Mouse (Mus musculus) layer of hippocampus, postnatal 25 days (tissue): ENCODE measurements at regions not wholly inside any gene's neighbourhood (a gene's known extent, or its start where the extent isn't known, plus 50 kb on each side); places are given as distances from the start of the nearest gene placed in this dataset.
A peak's percentile ranks its signal among the peaks of the same experiment; 100 is the strongest.

ENCODE experiments used
- DNase-seq, 2 experiments: peaks; one replicate each; pipeline ENCODE4 v3.0.0; 2022; ENCODE audit warnings: mixed read lengths in 2 of 2, low spot score in 1 of 2; ENCODE audit errors: extremely low spot score in 1 of 2

DNA sequence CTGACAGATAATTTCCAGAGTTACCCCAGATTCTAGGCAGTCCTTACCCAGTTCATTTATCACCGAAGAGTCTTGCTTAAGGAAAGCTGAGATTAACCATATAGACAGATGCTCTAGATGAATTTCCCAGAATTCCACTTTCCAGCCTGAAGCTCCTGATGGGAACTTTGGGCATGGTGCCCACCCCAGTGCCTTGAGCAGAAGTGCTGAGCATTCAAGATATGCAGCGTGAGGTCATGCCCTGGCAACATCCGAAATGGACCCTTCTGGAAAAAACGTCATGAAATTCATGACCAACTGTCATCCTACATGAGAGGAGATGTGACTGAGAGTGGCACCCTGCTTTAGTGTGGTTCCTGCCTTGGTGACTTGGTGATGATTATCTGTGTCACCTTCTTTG is 629.9 kb upstream of the Sall1 start:
- DNase-seq = no peak

DNA sequence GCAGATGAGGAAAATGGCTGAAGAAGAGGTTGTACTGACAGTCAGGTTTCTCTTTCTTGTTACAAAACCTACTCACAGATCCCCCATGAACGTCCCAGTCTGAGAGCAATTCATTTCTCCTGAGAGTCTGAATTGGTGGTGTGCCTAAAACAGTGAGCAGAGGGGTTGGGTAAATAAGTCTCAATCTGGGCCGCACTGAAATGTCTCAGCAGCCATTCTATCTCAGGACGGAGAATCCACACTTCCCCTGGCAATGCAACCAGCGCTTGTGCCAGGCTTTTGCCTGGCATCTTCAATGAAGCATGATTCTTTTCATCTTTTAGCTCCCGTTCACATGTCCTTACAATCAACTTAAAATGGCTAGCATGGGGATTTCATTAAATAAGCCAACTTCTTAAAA is 628.7 kb upstream of the Sall1 start:
- DNase-seq = no peak

DNA sequence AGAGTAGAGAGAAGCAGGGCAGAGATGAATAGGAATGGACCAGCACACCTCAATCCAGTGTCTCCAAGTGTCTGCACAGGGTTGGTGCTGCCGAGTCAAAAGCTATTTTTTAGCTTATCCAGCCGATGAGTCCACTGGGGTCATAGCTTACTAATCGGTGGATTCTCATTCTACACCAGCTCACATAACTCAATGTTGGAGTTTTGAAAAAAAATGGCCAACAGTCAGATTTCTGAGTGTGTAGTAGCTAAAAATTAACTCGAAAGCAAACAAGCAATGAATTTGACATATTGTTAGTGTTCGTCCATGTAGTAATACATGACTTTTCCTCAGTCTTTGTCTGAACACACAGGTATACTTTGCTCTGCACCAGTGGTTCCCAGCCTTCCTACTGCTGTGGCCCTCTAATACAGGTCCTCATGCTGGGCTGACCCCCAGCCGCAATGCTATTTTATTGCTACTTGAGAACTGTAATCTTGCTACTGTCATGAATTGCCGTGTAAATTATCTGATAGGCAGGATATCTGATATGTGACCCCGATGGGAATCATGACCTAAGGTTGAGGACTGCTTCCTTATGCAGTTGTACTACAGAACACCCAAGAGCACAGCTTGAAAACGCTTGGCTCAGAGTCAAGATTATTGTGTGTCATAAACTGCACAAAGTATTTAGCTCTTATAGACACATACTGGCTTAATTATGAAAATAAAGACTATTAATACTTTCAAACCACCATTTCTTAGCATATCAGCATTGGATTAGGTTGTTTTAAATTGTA is 621.1 kb upstream of the Sall1 start:
- DNase-seq = no peak

DNA sequence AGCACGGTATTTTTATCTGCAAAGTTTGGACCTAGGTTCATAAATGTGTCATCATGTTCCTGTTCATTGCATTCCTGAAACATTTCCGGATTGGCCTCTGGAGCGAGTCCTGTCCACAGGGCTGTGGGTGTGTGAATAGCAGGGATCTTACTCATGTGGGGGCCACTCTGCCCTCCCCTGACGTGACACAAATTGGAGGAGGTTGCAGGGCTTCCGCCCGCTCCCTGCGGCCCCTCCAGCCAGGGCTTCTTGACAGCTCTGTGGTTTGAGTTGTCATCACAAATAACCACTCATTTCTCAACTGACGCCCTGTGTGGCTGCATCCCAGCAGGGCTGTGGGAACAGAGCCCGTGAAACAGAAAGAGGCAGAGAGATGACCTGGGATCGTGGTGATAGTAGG is 619.9 kb upstream of the Sall1 start:
- DNase-seq = no peak

DNA sequence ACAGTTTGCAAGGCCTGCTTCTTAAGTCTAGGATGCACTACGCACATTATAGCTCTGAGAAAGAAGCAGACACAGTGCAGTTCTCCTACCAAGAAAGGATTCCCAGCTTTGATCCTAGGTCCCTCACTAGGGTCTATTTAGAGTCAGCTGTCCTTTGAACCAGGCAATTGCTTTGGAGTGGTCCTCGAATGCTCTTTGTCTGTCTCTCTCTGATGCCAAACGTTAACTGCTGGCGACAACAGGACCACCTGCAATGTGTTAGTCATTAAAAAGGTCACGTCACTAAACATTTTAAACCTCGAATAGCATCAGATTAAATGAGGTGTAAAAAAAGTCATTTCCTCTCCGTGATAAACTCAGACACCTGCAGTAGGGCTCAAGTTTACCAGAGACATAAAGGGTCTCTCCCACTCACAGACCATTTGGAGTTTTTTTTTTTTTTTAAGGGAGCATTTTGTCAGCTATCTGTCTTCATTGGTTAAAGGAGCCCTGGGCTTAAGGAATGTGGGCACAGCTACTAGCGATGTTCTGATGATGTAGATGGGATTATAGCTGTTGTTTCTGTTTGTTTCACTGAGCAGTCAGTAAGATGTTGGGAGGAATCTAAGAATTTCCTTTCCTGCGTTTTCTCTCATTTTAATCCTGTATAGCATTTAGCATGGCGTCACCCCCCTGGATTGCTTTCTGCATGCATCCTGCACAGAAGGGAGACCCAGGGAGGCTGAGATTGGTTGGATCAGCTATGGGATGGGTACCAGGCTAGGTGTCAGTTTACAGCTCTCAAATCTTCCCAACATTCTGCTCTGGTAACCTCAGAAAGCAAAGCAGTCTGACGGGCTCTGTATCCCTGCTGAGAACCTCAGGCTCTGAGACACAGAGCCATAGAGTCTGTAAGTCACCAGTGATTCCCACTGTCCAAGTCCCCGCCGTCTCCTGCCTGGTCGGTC is 615.3 kb upstream of the Sall1 start:
- no peak for DNase-seq

DNA sequence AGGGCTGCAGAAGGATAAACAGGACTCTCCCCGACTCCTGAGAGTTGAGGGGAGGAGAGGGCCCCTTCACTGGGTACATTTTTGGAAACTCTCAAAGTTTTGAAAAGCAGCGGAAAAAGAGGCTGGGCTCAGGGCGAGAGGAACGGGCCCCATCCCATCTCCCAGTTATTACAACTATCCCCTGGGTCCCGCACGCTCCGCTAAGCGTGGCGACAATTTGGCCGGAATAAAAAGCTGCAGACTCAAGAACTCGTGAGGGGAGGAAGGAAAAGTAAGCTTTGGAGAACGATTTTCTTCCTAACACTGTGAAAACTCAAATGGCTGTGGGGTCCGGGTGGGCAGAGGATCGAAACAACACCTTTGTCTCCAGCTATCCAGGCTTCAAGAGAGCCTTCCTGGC is 611.4 kb upstream of the Sall1 start:
- DNase-seq = no peak

DNA sequence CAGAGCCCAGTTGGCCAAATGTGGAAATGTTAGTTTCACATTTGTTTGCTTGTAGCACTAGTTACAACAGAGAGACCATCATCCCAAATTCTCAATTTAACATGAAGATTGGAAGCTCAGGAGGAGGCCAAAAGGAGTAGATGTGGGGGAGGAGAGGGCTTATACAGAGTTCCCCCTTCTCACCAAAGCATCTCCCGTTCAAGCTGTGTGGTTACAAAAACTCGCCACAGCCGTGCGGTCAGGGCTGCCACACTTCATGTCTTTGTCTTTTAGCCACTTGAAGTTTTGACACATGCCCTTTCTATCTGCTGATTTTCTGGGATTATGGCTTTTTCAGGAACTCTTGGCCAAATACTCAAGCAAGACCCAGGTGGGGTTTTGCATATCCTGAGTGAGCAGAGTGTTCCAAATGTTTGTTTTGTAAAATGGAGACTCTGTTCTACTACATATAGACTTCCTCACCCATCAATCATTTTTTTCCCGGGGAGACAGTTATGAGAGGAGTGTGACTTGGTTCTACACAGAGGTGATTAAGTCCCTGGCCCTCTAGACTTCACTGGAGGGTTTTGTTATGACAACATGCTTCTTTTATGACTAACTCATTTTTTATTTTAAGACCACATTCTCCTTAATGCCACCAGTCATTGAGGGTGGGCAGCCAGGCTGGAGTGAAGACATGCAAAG is 605.4 kb upstream of the Sall1 start:
- no peak for DNase-seq

DNA sequence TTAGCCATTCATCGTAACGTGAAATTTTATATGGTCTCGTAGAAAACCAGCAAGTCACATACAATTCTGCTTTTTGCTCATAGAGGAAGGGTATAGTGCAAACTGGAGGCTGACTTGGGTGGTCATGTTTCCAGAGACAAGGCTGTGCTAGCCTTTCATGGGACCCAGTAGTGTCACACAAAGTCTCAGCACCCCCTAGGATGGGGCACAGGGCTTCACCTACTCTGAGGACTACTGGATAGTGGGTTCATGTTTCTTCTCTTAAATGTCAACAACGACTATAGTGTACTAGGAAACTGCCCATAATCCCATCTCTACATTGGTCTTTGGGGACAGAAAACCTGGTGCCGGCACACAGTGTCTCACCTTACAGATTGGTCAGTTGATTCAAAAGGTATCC is 603.0 kb upstream of the Sall1 start:
- no peak for DNase-seq

DNA sequence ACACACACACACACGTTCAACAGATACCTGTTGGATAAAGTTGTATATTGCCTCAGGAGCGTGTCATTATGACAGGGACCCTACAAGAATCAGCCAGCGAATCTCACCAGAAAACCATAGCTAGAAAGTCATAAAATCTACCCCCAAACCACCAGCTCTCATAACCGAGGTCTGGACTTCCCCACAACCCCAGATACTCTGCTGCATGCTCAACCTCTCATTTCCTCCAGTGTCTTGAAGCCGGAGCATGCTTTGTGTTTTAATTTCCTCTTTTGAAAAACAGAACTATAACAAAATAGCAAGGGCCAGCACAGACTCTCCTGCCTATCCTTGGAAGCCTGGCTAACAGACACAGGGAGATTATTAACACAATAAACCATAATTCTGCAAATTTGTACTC is 597.4 kb upstream of the Sall1 start:
- no peak for DNase-seq

DNA sequence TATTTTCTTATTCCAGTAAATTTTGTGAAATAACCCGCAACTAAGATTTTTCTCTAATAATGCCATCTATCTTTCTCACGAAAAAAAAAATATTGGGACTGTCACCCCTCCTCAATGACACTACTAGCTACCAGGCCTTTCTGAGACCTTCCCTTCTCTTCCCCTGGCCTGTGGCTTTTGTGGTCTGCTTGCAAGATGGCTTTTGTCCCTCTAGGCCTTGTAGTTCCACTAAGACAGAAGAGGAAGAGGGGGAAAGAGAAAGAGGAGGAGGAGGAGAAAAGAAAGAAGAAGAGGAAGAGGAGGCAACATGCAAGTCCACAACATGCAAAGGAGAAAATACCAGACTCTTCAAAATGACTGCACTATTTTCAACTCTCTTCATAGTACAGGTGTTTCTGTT is 590.9 kb upstream of the Sall1 start:
- DNase-seq = no peak

DNA sequence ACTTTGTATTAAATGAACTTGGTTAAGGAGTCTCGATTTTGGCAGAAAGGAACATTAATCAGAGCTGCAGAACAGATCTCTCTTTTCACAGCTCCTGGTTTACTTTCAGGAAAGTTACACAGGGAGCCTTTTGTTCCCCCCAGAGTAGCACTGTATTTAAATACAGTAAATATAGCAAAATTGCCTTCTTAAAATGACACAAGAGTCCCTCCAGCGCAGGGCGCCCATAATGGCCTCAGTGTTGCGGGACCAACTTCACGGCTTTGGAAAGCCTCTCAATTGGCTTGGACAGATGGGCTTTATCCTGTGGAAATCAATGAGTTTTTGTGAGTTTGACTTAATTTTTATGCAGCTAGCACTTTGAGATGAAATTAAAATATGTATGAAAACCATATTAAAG is 588.3 kb upstream of the Sall1 start:
- no peak for DNase-seq

DNA sequence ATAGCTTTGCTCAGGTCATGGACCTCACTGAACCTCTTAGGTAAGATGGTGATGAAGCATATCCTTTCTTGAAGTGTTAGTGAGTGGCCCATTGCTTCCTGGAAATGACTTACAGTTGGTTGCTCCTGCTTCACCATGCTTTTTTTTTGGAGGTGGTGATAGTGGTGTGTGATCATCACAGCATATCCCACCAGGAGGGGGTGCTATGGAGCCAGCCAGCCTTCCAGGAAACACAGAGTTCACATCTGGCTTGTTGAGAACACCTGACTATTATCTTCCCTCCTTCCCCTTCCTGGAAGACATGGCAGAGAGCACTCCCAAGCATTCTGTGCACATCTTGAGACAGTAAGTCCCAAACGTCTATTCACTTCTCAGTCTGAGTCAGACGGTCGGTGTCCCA is 586.6 kb upstream of the Sall1 start:
- peak in 1 of 2 experiments; percentile 5 for DNase-seq

DNA sequence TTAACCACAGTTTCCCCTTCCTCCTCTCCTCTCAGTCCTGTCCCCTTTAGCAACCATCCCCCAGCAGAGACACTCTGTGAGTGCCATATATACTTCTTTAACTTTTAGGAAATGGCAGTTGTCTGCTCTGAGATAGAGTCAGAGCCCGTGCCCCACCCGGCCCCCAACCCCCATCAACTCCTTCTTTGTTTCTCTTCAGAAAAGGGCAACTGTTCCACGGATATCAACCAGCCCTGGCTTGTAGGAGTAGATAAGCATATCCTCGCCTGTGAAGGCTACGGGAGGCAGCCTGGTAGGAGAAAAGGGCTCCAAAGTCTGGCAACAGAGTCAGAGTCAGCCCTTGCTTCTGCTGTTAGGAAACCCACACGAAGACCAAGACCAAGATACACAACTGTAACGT is 574.1 kb upstream of the Sall1 start:
- DNase-seq = no peak

DNA sequence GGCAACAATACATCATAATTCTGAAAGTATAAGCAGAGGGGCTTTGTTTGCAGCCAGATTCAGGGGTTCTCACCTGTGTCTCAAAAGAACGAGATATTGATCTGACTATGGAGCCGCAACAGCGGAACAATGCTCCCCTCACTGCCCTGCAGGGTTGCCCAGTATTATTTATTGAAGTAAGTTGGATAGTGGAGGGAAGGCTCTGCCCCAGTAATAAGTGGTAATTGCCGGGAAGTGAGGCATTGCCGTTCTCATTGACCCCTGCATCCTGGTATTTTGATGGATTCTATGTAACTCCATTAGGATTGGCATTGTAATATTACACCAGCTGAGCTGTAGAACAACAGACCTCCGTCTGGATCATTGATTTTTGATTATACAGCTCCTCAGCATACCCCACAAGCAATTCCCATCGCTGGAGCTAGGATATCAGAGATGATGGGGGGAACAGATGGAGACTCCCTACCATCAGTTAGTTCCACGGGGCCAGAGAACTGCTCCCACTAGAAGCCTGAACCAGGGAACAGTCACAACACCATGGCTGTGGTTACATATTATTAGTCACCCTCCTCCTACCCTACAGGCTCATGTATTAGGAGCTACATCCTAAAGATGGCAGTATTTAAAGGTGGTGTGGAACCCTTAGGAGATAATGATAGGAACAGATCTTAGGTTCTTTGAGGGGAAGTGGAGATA is 572.0 kb upstream of the Sall1 start:
- no peak for DNase-seq

DNA sequence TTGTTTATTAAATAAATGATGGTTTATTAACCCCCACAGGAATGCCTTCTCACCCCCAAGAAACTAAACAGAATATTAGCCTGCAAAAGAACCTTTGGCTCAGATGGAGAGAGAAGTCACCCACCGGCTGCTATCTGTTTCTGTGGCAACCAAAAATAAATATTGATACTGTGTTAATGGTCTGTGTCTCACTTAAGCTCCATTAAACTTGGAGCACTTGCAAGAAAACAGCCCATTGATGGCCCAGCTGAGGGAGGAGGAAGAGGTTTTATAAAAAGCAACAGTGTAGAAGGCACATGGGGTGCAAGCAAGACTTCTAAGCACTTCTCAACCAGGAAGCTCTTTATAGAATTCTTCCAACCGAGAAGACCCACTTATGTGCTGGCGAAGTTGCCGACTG is 565.1 kb upstream of the Sall1 start:
- DNase-seq = no peak

DNA sequence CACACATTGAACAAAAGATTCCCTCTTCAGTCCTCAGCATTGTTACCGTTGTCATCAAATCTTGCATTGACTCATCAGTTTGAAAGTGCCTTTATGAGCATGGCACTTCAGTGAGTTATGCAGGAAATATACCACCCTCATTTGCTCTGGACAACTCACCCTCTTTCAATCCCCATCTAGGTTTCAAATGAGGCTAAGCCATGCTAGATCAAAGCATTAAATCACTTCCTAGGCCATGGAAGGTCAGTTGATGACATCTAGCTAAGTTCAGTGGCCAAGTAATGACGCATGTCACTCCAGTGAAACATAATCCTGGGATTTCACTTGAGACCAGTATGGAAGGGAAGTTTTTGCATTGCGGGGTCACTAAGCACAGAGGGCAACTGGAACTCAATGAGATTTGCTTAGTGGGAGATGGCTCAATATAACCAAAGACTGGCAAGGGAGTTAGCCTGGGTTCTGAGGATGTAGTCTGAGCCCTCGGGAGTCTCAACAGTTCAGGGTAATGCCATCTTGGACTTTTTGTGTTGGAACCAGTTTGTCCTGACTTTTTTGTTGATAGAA is 562.0 kb upstream of the Sall1 start:
- DNase-seq = no peak

DNA sequence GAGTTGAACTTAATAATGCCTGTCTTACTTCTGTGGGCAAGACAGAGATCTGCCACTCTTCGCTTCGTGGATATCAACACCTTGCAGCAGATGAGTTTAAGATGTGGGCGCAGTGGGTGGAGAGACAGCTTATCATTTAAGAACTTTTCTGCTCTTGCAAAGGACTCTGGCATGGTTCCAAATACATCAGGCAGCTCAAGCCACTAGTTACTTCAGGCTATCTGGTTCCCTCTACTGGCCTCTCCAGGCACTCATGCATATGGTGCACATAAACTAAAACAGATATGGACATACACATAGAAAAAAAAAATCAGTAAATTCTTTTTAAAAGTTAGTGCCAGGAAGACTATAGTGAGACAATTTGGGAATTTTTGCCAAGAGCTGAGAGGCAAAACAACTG is 560.5 kb upstream of the Sall1 start:
- DNase-seq = no peak

DNA sequence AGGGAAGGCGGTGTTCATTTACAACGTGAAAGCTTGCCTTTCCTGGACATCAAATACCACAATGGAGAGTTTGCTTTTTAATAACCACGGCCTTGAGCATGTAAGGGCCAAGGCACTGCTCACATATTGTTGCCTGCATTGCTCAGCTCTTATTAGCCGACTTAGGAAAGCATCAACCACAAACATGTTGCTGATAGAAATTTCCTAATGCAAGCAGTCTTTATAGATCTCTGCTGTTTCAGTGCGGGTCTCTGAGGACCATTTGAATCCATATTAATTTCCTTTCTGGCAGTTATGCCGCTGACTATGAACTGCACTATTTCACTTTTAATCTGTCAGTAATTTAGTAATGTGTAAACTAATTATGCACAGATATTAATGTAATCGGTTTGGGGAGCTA is 552.4 kb upstream of the Sall1 start:
- DNase-seq = no peak

DNA sequence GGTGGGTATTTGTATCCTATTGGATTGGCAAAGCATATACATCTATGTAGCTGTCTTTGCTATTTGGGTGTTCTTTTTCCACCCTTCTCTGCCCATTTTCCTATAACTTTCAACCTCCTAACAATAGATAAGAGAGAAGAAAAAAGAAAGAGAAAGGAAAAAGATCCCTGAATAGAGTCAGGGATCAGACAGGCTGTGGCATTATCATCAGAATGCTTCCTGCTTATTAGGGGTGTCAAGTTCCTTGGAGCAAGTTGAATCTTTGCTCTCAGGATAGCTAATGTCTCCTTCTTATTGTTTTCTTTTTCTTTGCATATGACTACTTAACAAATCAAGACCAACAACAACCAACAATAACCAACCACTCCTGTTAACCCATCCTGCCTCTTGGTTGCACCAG is 539.1 kb upstream of the Sall1 start:
- no peak for DNase-seq

DNA sequence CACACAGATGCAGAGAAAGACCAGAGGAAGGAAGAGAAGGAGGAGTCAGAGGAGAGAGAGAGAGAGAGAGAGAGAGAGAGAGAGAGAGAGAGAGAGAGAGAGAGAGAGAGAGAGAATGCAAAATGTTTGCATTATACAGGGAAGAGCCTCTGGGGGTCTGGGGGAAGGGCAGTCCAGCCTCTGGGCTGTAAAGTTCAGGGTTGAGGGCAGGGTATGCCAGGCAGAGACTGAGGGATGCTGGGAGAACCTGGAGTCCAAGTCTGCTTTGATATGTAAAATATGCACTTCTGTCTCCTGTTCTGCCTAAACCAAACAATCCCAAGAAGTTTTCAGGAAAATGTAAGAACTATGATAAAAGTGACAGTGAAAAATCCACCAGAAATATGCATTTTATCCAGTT is 538.6 kb upstream of the Sall1 start:
- DNase-seq = no peak
